In genomic region chr14:11824915-11825314, GRCm38 (mm10) we compare ENCODE assay signal across 20 mouse cellular contexts.
DNase-seq lines count a peak whose midpoint lies in the region; ATAC-seq lines count a peak whose summit lies in the region.
"Had no signal": no experiment of that assay in that cellular context is flagged by ENCODE, and none has a peak within 500 bp of the region (broad histone marks: within the 10 kb centered on the region; RNA-seq: fewer than 3 reads in every experiment).

No protein-coding gene starts in this region.

- WGBS in embryonic facial prominence, embryonic 12.5 days, result 69% methylated on average over 8 of the region's 8 CpGs
- WGBS in embryonic facial prominence, embryonic 10.5 days, result 83% methylated on average over 8 of the region's 8 CpGs
- WGBS in neural tube, embryonic 13.5 days, result 46% methylated on average over 8 of the region's 8 CpGs
- 73% methylated on average over 8 of the region's 8 CpGs for WGBS in limb, embryonic 10.5 days
- 70% methylated on average over 8 of the region's 8 CpGs for WGBS in hindbrain, embryonic 14.5 days

- H3K9me3 ChIP-seq in embryonic facial prominence, embryonic 12.5 days, result no peaks in the 10 kb centered on the region
- H3K9me3 ChIP-seq in embryonic facial prominence, embryonic 10.5 days, result no peaks in the 10 kb centered on the region
- no peaks in the 10 kb centered on the region for H3K9me3 ChIP-seq in neural tube, embryonic 13.5 days
- no peaks in the 10 kb centered on the region for H3K9me3 ChIP-seq in limb, embryonic 10.5 days (replicated peaks)
- no peaks in the 10 kb centered on the region for H3K9me3 ChIP-seq in hindbrain, embryonic 14.5 days (ENCODE audit: control insufficient read depth, low read length)
- H3K9me3 ChIP-seq: forebrain, embryonic 13.5 days; forebrain, embryonic 15.5 days had no signal

- H3K4me1 ChIP-seq in embryonic facial prominence, embryonic 12.5 days, result peaks cover 31% of the 10 kb centered on the region
- peaks cover 43% of the 10 kb centered on the region for H3K4me1 ChIP-seq in embryonic facial prominence, embryonic 10.5 days
- H3K4me1 ChIP-seq in neural tube, embryonic 13.5 days (replicated peaks), result peaks cover 36% of the 10 kb centered on the region
- peaks cover 61% of the 10 kb centered on the region for H3K4me1 ChIP-seq in limb, embryonic 10.5 days
- peaks cover 19% of the 10 kb centered on the region for H3K4me1 ChIP-seq in hindbrain, embryonic 14.5 days (replicated peaks; ENCODE audit: control insufficient read depth, insufficient read depth, low read length)

- no peak overlapping the region for H3K4me2 ChIP-seq in embryonic facial prominence, embryonic 12.5 days (replicated peaks)
- no peak overlapping the region for H3K4me2 ChIP-seq in neural tube, embryonic 13.5 days
- no peak overlapping the region for H3K4me2 ChIP-seq in hindbrain, embryonic 14.5 days (replicated peaks)
- H3K4me2 ChIP-seq: forebrain, embryonic 13.5 days; forebrain, embryonic 15.5 days had no signal

- 0 out of 2 replicates have a peak, but pooled peaks have one; percentile 52 for ATAC-seq in embryonic facial prominence, embryonic 12.5 days (ENCODE audit: insufficient number of reproducible peaks, insufficient read depth, low FRiP score, low TSS enrichment)
- no peak for ATAC-seq in neural tube, embryonic 13.5 days (ENCODE audit: low read depth)
- no peak for ATAC-seq in hindbrain, embryonic 14.5 days (ENCODE audit: low FRiP score)
- ATAC-seq: activated CD4-positive, CD25-positive, alpha-beta regulatory T cell, adult 4 months; CD4-positive, CD25-positive, alpha-beta regulatory T cell, adult 4 months; forebrain, embryonic 13.5 days; forebrain, embryonic 15.5 days; forebrain, postnatal 0 days; Patski had no signal

- H3K27ac ChIP-seq in embryonic facial prominence, embryonic 12.5 days, result no peak overlapping the region
- H3K27ac ChIP-seq in embryonic facial prominence, embryonic 10.5 days (replicated peaks), result no peak overlapping the region; the same call in 1 of the 2 replicates
- peak overlapping the region; percentile 59; the same call in 1 of the 2 replicates for H3K27ac ChIP-seq in neural tube, embryonic 13.5 days (replicated peaks)
- peak overlapping the region; percentile 46; the same call in 1 of the 2 replicates for H3K27ac ChIP-seq in limb, embryonic 10.5 days
- H3K27ac ChIP-seq in hindbrain, embryonic 14.5 days, result no peak overlapping the region
- H3K27ac ChIP-seq: forebrain, embryonic 13.5 days; forebrain, embryonic 15.5 days had no signal

- H3K36me3 ChIP-seq in embryonic facial prominence, embryonic 12.5 days, result no peaks in the 10 kb centered on the region
- no peaks in the 10 kb centered on the region for H3K36me3 ChIP-seq in embryonic facial prominence, embryonic 10.5 days (replicated peaks)
- no peaks in the 10 kb centered on the region for H3K36me3 ChIP-seq in neural tube, embryonic 13.5 days
- no peaks in the 10 kb centered on the region for H3K36me3 ChIP-seq in limb, embryonic 10.5 days
- no peaks in the 10 kb centered on the region for H3K36me3 ChIP-seq in hindbrain, embryonic 14.5 days (replicated peaks; ENCODE audit: control insufficient read depth, insufficient read depth)
- H3K36me3 ChIP-seq: forebrain, embryonic 15.5 days; G1E had no signal

- no peaks in the 10 kb centered on the region for H3K27me3 ChIP-seq in embryonic facial prominence, embryonic 12.5 days
- no peaks in the 10 kb centered on the region for H3K27me3 ChIP-seq in embryonic facial prominence, embryonic 10.5 days (replicated peaks; ENCODE audit: low read depth, poor library complexity, severe bottlenecking)
- H3K27me3 ChIP-seq in neural tube, embryonic 13.5 days, result no peaks in the 10 kb centered on the region
- no peaks in the 10 kb centered on the region for H3K27me3 ChIP-seq in limb, embryonic 10.5 days (ENCODE audit: low read depth, poor library complexity, severe bottlenecking)
- no peaks in the 10 kb centered on the region for H3K27me3 ChIP-seq in hindbrain, embryonic 14.5 days (ENCODE audit: control insufficient read depth, insufficient read depth, low read length)
- H3K27me3 ChIP-seq: CH12.LX; forebrain, embryonic 13.5 days; forebrain, embryonic 15.5 days; Patski had no signal

- no peak overlapping the region for H3K4me3 ChIP-seq in embryonic facial prominence, embryonic 12.5 days
- no peak overlapping the region for H3K4me3 ChIP-seq in embryonic facial prominence, embryonic 10.5 days
- H3K4me3 ChIP-seq in neural tube, embryonic 13.5 days, result no peak overlapping the region
- no peak overlapping the region for H3K4me3 ChIP-seq in limb, embryonic 10.5 days
- H3K4me3 ChIP-seq in hindbrain, embryonic 14.5 days (replicated peaks; ENCODE audit: low read length), result no peak overlapping the region
- H3K4me3 ChIP-seq: forebrain, embryonic 13.5 days; forebrain, embryonic 15.5 days had no signal

- no peak overlapping the region for H3K9ac ChIP-seq in embryonic facial prominence, embryonic 12.5 days
- no peak overlapping the region for H3K9ac ChIP-seq in neural tube, embryonic 13.5 days
- no peak overlapping the region for H3K9ac ChIP-seq in hindbrain, embryonic 14.5 days
- H3K9ac ChIP-seq: forebrain, embryonic 13.5 days; forebrain, embryonic 15.5 days; forebrain, postnatal 0 days had no signal

- no peak for DNase-seq in embryonic facial prominence, embryonic 10.5 days (ENCODE audit: low spot score)
- DNase-seq in neural tube, embryonic 10.5 days (ENCODE audit: extremely low spot score, low spot score), result no peak
- DNase-seq in limb, embryonic 10.5 days (ENCODE audit: low spot score), result no peak
- no peak for DNase-seq in hindbrain, embryonic 14.5 days (ENCODE audit: low spot score)
- DNase-seq: adrenal gland, adult 8-10 months; adrenal gland, postnatal 14 days; B cell, adult 2 months; cerebellum, adult 11 months; cerebellum, adult 8-10 months; embryo, embryonic 11 days; forebrain, postnatal 0 days had no signal

Comparison
In these comparisons a context has a peak if more than half of its experiments do, and no peak if none do; other contexts are left out.
1. H3K27ac ChIP-seq: peak in neural tube, embryonic 13.5 days (single experiment) and limb, embryonic 10.5 days (single experiment); none in embryonic facial prominence, embryonic 12.5 days (single experiment), embryonic facial prominence, embryonic 10.5 days (single experiment) and hindbrain, embryonic 14.5 days (single experiment).